Mouse (Mus musculus) erythroid progenitor cell, adult 5-6 weeks (primary cell): ENCODE measurements around the gene Abhd14a. TPM values are rescaled to one million over a fixed set of nuclear protein-coding genes. Genes with fewer than 3 reads are reported as not detected.

Experiments
- ATAC-seq: replicated peaks from 2 replicates; pipeline ENCODE4 v1.8.0; 2016; ENCODE audit warnings: moderate number of reproducible peaks, mild to moderate bottlenecking, moderate TSS enrichment, inconsistent platforms; ENCODE audit not compliant: poor library complexity, low FRiP score, severe bottlenecking
- total RNA-seq, 2 experiments: library from RNA; stranded (forward) in 1 of 2; stranded (reverse) in 1 of 2; fragments of 150-400 nt in 1 of 2; fragments of 186-747, 209-891 nt in 1 of 2; gene quantifications; 2 replicates each; pipeline versions ENCODE4 v1.2.3 to v1.2.4; 2015 to 2017; ENCODE audit warnings: low replicate concordance in 2 of 2

Gene Abhd14a
- total RNA-seq, 2 experiments from 2014 or later = 2.0 to 3.4 TPM

- no peak for ATAC-seq
Observed at GRCm38 (mm10) chr9:106392828-106393527, 54.5 kb downstream of the Abhd14a start.

Other genes with a start within 250 kb of the Abhd14a start
- gene Ppm1m, start 247.9 kb downstream of the Abhd14a start, total RNA-seq (2015; ENCODE audit: low replicate concordance) = 9.4 and 25.6 TPM in 2 replicates
- 6.1 and 10.3 TPM in 2 replicates for gene Ppm1m, start 247.9 kb downstream of the Abhd14a start, total RNA-seq (2017; ENCODE audit: low replicate concordance)
- gene Twf2, start 244.6 kb downstream of the Abhd14a start, total RNA-seq (2015; ENCODE audit: low replicate concordance) = 11.2 and 14.7 TPM in 2 replicates
- gene Twf2, start 244.6 kb downstream of the Abhd14a start, total RNA-seq (2017; ENCODE audit: low replicate concordance) = 1.8 and 17.5 TPM in 2 replicates
- 0.72 and 5.0 TPM in 2 replicates for gene Tlr9, start 225.1 kb downstream of the Abhd14a start, total RNA-seq (2015; ENCODE audit: low replicate concordance)
- gene Tlr9, start 225.1 kb downstream of the Abhd14a start, total RNA-seq (2017; ENCODE audit: low replicate concordance) = 0.64 TPM in 1 of 2 replicates, not detected in the other
- gene Alas1, start 199.0 kb downstream of the Abhd14a start, total RNA-seq (2015; ENCODE audit: low replicate concordance) = 44.0 and 57.7 TPM in 2 replicates
- 37.1 and 38.0 TPM in 2 replicates for gene Alas1, start 199.0 kb downstream of the Abhd14a start, total RNA-seq (2017; ENCODE audit: low replicate concordance)
- 28.1 and 28.9 TPM in 2 replicates for gene Poc1a, start 166.6 kb downstream of the Abhd14a start, total RNA-seq (2015; ENCODE audit: low replicate concordance)
- 12.7 and 19.5 TPM in 2 replicates for gene Poc1a, start 166.6 kb downstream of the Abhd14a start, total RNA-seq (2017; ENCODE audit: low replicate concordance)
- gene Dusp7, start 79.0 kb downstream of the Abhd14a start, total RNA-seq (2015; ENCODE audit: low replicate concordance) = 13.3 and 19.3 TPM in 2 replicates
- gene Dusp7, start 79.0 kb downstream of the Abhd14a start, total RNA-seq (2017; ENCODE audit: low replicate concordance) = 2.7 and 3.9 TPM in 2 replicates
- 733 and 902 TPM in 2 replicates for gene Rpl29, start 18.2 kb downstream of the Abhd14a start, total RNA-seq (2015; ENCODE audit: low replicate concordance)
- gene Rpl29, start 18.2 kb downstream of the Abhd14a start, total RNA-seq (2017; ENCODE audit: low replicate concordance) = 361 and 381 TPM in 2 replicates
- 2.9 TPM in 1 of 2 replicates, not detected in the other for gene Acy1, start 9.4 kb downstream of the Abhd14a start, total RNA-seq (2015; ENCODE audit: low replicate concordance)
- 0.30 and 0.39 TPM in 2 replicates for gene Acy1, start 9.4 kb downstream of the Abhd14a start, total RNA-seq (2017; ENCODE audit: low replicate concordance)
- 1.3 TPM in 1 of 2 replicates, not detected in the other for gene Abhd14b, start 219 bp downstream of the Abhd14a start, total RNA-seq (2015; ENCODE audit: low replicate concordance)
- gene Abhd14b, start 219 bp downstream of the Abhd14a start, total RNA-seq (2017; ENCODE audit: low replicate concordance) = 0.91 TPM in 1 of 2 replicates, not detected in the other
- 9.2 TPM in 1 of 2 replicates, not detected in the other for gene Pcbp4, start 5.6 kb upstream of the Abhd14a start, total RNA-seq (2015; ENCODE audit: low replicate concordance)
- gene Pcbp4, start 5.6 kb upstream of the Abhd14a start, total RNA-seq (2017; ENCODE audit: low replicate concordance) = not detected in 2 replicates
- gene Gpr62, start 18.3 kb upstream of the Abhd14a start, total RNA-seq (2015; ENCODE audit: low replicate concordance) = not detected in 2 replicates
- not detected in 2 replicates for gene Gpr62, start 18.3 kb upstream of the Abhd14a start, total RNA-seq (2017; ENCODE audit: low replicate concordance)
- not detected in 2 replicates for gene Rrp9, start 28.3 kb upstream of the Abhd14a start, total RNA-seq (2015; ENCODE audit: low replicate concordance)
- gene Rrp9, start 28.3 kb upstream of the Abhd14a start, total RNA-seq (2017; ENCODE audit: low replicate concordance) = 1.3 and 3.9 TPM in 2 replicates
- 3.2 and 4.2 TPM in 2 replicates for gene Parp3, start 29.3 kb upstream of the Abhd14a start, total RNA-seq (2015; ENCODE audit: low replicate concordance)
- gene Parp3, start 29.3 kb upstream of the Abhd14a start, total RNA-seq (2017; ENCODE audit: low replicate concordance) = 2.3 and 3.3 TPM in 2 replicates
- not detected in 2 replicates for gene Iqcf1, start 52.3 kb upstream of the Abhd14a start, total RNA-seq (2015; ENCODE audit: low replicate concordance)
- gene Iqcf1, start 52.3 kb upstream of the Abhd14a start, total RNA-seq (2017; ENCODE audit: low replicate concordance) = not detected in 2 replicates
- gene Iqcf5, start 66.9 kb upstream of the Abhd14a start, total RNA-seq (2015; ENCODE audit: low replicate concordance) = not detected in 2 replicates
- gene Iqcf5, start 66.9 kb upstream of the Abhd14a start, total RNA-seq (2017; ENCODE audit: low replicate concordance) = not detected in 2 replicates
- not detected in 2 replicates for gene Iqcf3, start 114.0 kb upstream of the Abhd14a start, total RNA-seq (2015; ENCODE audit: low replicate concordance)
- not detected in 2 replicates for gene Iqcf3, start 114.0 kb upstream of the Abhd14a start, total RNA-seq (2017; ENCODE audit: low replicate concordance)
- gene Iqcf4, start 123.3 kb upstream of the Abhd14a start, total RNA-seq (2015; ENCODE audit: low replicate concordance) = not detected in 2 replicates
- not detected in 2 replicates for gene Iqcf4, start 123.3 kb upstream of the Abhd14a start, total RNA-seq (2017; ENCODE audit: low replicate concordance)
- not detected in 2 replicates for gene Iqcf6, start 178.9 kb upstream of the Abhd14a start, total RNA-seq (2015; ENCODE audit: low replicate concordance)
- gene Iqcf6, start 178.9 kb upstream of the Abhd14a start, total RNA-seq (2017; ENCODE audit: low replicate concordance) = not detected in 2 replicates
- not detected in 2 replicates for gene Grm2, start 208.4 kb upstream of the Abhd14a start, total RNA-seq (2015; ENCODE audit: low replicate concordance)
- not detected in 2 replicates for gene Grm2, start 208.4 kb upstream of the Abhd14a start, total RNA-seq (2017; ENCODE audit: low replicate concordance)
- 5.0 and 12.2 TPM in 2 replicates for gene Tex264, start 238.2 kb upstream of the Abhd14a start, total RNA-seq (2015; ENCODE audit: low replicate concordance)
- 1.8 and 23.2 TPM in 2 replicates for gene Tex264, start 238.2 kb upstream of the Abhd14a start, total RNA-seq (2017; ENCODE audit: low replicate concordance)